Mouse (Mus musculus): ENCODE measurements around the gene Ptbp2.

Ptbp2 gene

DNA sequence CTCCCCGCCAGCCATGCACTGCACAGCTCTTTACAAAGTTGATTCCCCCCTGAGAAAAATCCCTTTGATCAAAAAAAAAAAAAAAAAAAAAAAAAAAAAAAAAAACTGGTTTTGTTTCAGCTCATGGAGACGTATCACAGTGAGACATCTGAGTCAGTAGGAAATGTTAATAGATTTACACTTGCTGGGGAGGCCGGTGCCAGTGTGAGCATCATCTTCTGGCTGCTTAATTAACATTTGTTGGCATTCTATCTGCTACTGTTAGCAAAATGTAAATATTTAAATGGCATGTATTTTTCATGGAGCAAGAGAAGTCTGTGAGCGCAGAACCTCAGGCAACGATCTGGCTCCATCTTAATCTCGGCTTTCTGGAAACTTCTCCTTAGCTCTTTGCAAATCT, 99.5 kb downstream of the Ptbp2 start:
- no peak for DNase-seq (ENCODE audit: low read depth, low spot score)

All from retina, postnatal 7 days (tissue).